34 mouse cellular contexts compared by ENCODE assay signal in the genomic region with DNA sequence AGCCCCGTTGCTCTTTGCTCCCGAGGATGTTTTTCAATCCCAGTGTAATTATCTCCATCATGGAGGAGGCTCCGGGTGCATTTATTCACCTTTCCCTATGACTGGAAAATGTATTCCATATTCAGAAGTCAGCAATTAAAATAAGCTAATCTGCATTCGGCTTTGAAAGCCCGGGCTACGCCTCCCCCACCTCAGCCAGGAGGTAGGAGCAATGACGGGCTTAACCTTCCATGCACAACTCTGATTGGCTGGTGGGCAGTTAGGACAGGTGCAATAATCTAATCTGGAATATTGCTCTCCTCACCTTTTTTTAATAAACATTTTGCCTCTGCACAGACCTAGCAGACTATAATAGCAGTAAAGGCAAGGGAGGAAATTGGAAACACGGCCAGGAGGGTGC.
"Had no signal": no experiment of that assay in that cellular context is flagged by ENCODE, and none has a peak within 500 bp of the region (broad histone marks: within the 10 kb centered on the region; RNA-seq: fewer than 3 reads in every experiment).

No protein-coding gene starts in this region.

- DNase-seq: heart, postnatal 10 days; heart, postnatal 14 days; heart, postnatal 36 days; heart, postnatal 4 days; kidney, adult 11 months; kidney, adult 18-20 months; kidney, adult 2 months; kidney, adult 8-10 months; kidney, adult 9 months; kidney, postnatal 14 days; kidney, postnatal 25 days; kidney, postnatal 36 days; kidney, postnatal 4 days; layer of hippocampus, adult 9-11 months; layer of hippocampus, postnatal 36 days had no signal

- H3K4me1 ChIP-seq: hindbrain, embryonic 10.5 days; hindbrain, embryonic 12.5 days; hindbrain, embryonic 13.5 days; hindbrain, embryonic 15.5 days; intestine, embryonic 15.5 days had no signal

- ATAC-seq: hindbrain, embryonic 16.5 days; hindbrain, postnatal 0 days; inflammation-experienced regulatory T-cells, adult 6 months; intestine, embryonic 15.5 days; intestine, embryonic 16.5 days; intestine, postnatal 0 days had no signal

- H3K27ac ChIP-seq: heart, embryonic 10.5 days; heart, embryonic 13.5 days; heart, embryonic 15.5 days; hindbrain, embryonic 10.5 days; hindbrain, embryonic 12.5 days; hindbrain, embryonic 13.5 days; hindbrain, embryonic 14.5 days; hindbrain, embryonic 15.5 days; hindbrain, postnatal 0 days; intestine, embryonic 15.5 days; kidney, embryonic 15.5 days; kidney, postnatal 0 days; layer of hippocampus, adult 2 months; left cerebral cortex, adult 2 months had no signal

- H3K27me3 ChIP-seq: heart, embryonic 13.5 days; heart, embryonic 15.5 days; hindbrain, embryonic 12.5 days; hindbrain, embryonic 13.5 days; hindbrain, embryonic 15.5 days; intestine, embryonic 15.5 days; kidney, embryonic 15.5 days had no signal

- H3K36me3 ChIP-seq: heart, embryonic 10.5 days; heart, embryonic 13.5 days; heart, embryonic 15.5 days; hindbrain, embryonic 10.5 days; hindbrain, embryonic 12.5 days; hindbrain, embryonic 13.5 days; hindbrain, embryonic 15.5 days; intestine, embryonic 15.5 days; kidney, embryonic 15.5 days had no signal

- H3K4me3 ChIP-seq: heart, embryonic 10.5 days; heart, embryonic 13.5 days; heart, embryonic 15.5 days; hindbrain, embryonic 10.5 days; hindbrain, embryonic 12.5 days; hindbrain, embryonic 13.5 days; hindbrain, embryonic 15.5 days; intestine, embryonic 15.5 days; kidney, embryonic 15.5 days; layer of hippocampus, adult 2 months; left cerebral cortex, adult 2 months had no signal

- H3K4me2 ChIP-seq: heart, embryonic 11.5 days; heart, embryonic 13.5 days; heart, embryonic 15.5 days; hindbrain, embryonic 12.5 days; hindbrain, embryonic 13.5 days; hindbrain, embryonic 14.5 days; hindbrain, embryonic 15.5 days; intestine, embryonic 15.5 days; kidney, embryonic 15.5 days had no signal

- H3K9ac ChIP-seq: heart, embryonic 13.5 days; heart, embryonic 15.5 days; hindbrain, embryonic 12.5 days; hindbrain, embryonic 13.5 days; hindbrain, embryonic 14.5 days; hindbrain, embryonic 15.5 days; intestine, embryonic 15.5 days; kidney, embryonic 15.5 days had no signal

- H3K9me3 ChIP-seq: heart, embryonic 10.5 days; heart, embryonic 13.5 days; heart, embryonic 15.5 days; hindbrain, embryonic 10.5 days; hindbrain, embryonic 12.5 days; hindbrain, embryonic 13.5 days; hindbrain, embryonic 15.5 days; intestine, embryonic 15.5 days; kidney, embryonic 15.5 days had no signal
